In the genomic region with DNA sequence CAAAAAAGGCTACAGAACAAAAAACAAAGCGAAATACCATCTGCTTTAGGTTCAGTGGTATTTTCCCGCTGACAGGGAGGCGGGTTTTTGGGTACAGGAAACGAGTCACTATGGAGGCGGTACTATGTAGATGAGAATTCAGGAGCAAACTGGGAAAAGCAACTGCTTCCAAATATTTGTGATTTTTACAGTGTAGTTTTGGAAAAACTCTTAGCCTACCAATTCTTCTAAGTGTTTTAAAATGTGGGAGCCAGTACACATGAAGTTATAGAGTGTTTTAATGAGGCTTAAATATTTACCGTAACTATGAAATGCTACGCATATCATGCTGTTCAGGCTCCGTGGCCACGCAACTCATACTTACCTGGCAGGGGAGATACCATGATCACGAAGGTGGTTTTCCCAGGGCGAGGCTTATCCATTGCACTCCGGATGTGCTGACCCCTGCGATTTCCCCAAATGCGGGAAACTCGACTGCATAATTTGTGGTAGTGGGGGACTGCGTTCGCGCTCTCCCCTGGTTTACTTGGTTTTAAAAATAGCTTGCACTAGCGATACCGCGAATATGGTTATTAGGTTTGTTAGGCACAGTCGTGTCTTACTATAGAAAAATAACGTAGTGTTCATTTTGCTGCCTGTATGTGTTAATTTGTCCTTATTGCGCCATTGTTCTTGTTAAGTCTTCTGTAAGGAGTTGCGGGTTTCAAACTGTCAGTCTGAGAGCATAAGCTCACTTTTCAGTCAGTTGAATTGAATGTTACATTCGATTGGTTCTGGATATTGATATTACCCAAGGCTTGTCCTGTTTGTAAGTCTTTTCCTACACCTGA, we compare ENCODE assay signal across 8 mouse cellular contexts. TPM values are rescaled to one million over a fixed set of nuclear protein-coding genes. Genes with fewer than 3 reads are reported as not detected.
DNase-seq lines count a peak whose midpoint lies in the region; ATAC-seq lines count a peak whose summit lies in the region.

No protein-coding gene starts in this region.

- no peaks in the 10 kb centered on the region for H3K9me3 ChIP-seq in heart, embryonic 14.5 days (ENCODE audit: control insufficient read depth, low read length)
- H3K9me3 ChIP-seq in liver, embryonic 13.5 days (replicated peaks), result no peaks in the 10 kb centered on the region
- H3K9me3 ChIP-seq in stomach, embryonic 16.5 days (replicated peaks; ENCODE audit: control insufficient read depth, low read length), result no peaks in the 10 kb centered on the region

- H3K9ac ChIP-seq in heart, embryonic 14.5 days (ENCODE audit: low read length), result peak overlapping the region; percentile 72
- peak overlapping the region; percentile 71 for H3K9ac ChIP-seq in liver, embryonic 13.5 days
- peak overlapping the region; percentile 70 for H3K9ac ChIP-seq in stomach, embryonic 16.5 days (ENCODE audit: low read length)

- H3K4me2 ChIP-seq in heart, embryonic 14.5 days (ENCODE audit: low read length), result peak overlapping the region; percentile 73
- peak overlapping the region; percentile 62 for H3K4me2 ChIP-seq in liver, embryonic 13.5 days
- H3K4me2 ChIP-seq in stomach, embryonic 16.5 days (ENCODE audit: low read depth, low read length), result peak overlapping the region; percentile 75

- no peaks in the 10 kb centered on the region for H3K27me3 ChIP-seq in heart, embryonic 14.5 days (ENCODE audit: control insufficient read depth, insufficient read depth, low read length)
- H3K27me3 ChIP-seq in liver, embryonic 13.5 days, result no peaks in the 10 kb centered on the region
- no peaks in the 10 kb centered on the region for H3K27me3 ChIP-seq in stomach, embryonic 16.5 days (ENCODE audit: control insufficient read depth, insufficient read depth, low read length)

- DNase-seq in fat pad, adult 2 months (ENCODE audit: extremely low read depth, low read depth, low spot score), result peak; percentile 86
- peak; percentile 90 for DNase-seq in kidney, postnatal 14 days
- DNase-seq in liver, embryonic 13.5 days, result peak; percentile 85
- peak; percentile 75 for DNase-seq in neural tube, embryonic 10.5 days (ENCODE audit: extremely low spot score, low spot score)

- H3K4me3 ChIP-seq in brown adipose tissue, adult 24 weeks (ENCODE audit: insufficient read depth, low read depth, low read length), result peak overlapping the region; percentile 31; the same call in 1 of the 2 replicates
- H3K4me3 ChIP-seq in heart, embryonic 14.5 days (ENCODE audit: control insufficient read depth in 1 of 2, insufficient read depth in 1 of 2, low read depth in 1 of 2, low read length in 2 of 2), result peak overlapping the region; percentile 16 to 43; a peak in 3 of 4 replicates
- peak overlapping the region; percentile 48 for H3K4me3 ChIP-seq in liver, embryonic 13.5 days (replicated peaks)
- peak overlapping the region; percentile 50 for H3K4me3 ChIP-seq in stomach, embryonic 16.5 days (replicated peaks; ENCODE audit: low read length)

- 0 out of 2 replicates have a peak, but pooled peaks cover 2% of the 10 kb centered on the region for H3K4me1 ChIP-seq in brown adipose tissue, adult 24 weeks (ENCODE audit: control insufficient read depth, insufficient read depth, insufficient read length, low read length)
- peaks cover 2% of the 10 kb centered on the region in 2 experiments; a peak in 1 of 4 replicates for H3K4me1 ChIP-seq in heart, embryonic 14.5 days (ENCODE audit: control insufficient read depth in 2 of 2, insufficient read depth in 2 of 2, low read length in 2 of 2)
- peaks cover 42% of the 10 kb centered on the region for H3K4me1 ChIP-seq in liver, embryonic 13.5 days (replicated peaks)
- H3K4me1 ChIP-seq in stomach, embryonic 16.5 days (ENCODE audit: control insufficient read depth, insufficient read depth, low read length), result peaks cover 4% of the 10 kb centered on the region; the same call in 1 of the 2 replicates

- under 1% methylated on average over 26 of the region's 26 CpGs for WGBS in heart, embryonic 14.5 days
- under 1% methylated on average over 26 of the region's 26 CpGs for WGBS in liver, embryonic 13.5 days (ENCODE audit: insufficient replicate concordance)
- under 1% methylated on average over 26 of the region's 26 CpGs for WGBS in stomach, embryonic 16.5 days

- H3K36me3 ChIP-seq in heart, embryonic 14.5 days (ENCODE audit: control insufficient read depth, insufficient read depth, low read length), result no peaks in the 10 kb centered on the region
- no peaks in the 10 kb centered on the region for H3K36me3 ChIP-seq in liver, embryonic 13.5 days
- H3K36me3 ChIP-seq in stomach, embryonic 16.5 days (ENCODE audit: control insufficient read depth, insufficient read depth, low read length), result no peaks in the 10 kb centered on the region

- ATAC-seq in CD4-positive, CD25-positive, alpha-beta regulatory T cell, adult 4 months, result peak; percentile 72
- peak; percentile 75 for ATAC-seq in heart, embryonic 14.5 days (ENCODE audit: insufficient number of reproducible peaks, insufficient read depth, low FRiP score, low read depth)
- peak; percentile 72 for ATAC-seq in liver, embryonic 13.5 days (ENCODE audit: low read depth)
- ATAC-seq in stomach, embryonic 16.5 days (ENCODE audit: insufficient read depth, low FRiP score), result peak; percentile 85

- H3K27ac ChIP-seq in brown adipose tissue, adult 24 weeks (replicated peaks; ENCODE audit: low read depth, low read length), result 0 out of 2 replicates have a peak overlapping the region, but pooled peaks have one; percentile 9
- peak overlapping the region; percentile 53 to 80; a peak in 3 of 4 replicates for H3K27ac ChIP-seq in heart, embryonic 14.5 days (replicated peaks in 1 of 2; ENCODE audit: control insufficient read depth in 1 of 2, insufficient read depth in 1 of 2, low read depth in 2 of 2, low read length in 2 of 2)
- peak overlapping the region; percentile 74 for H3K27ac ChIP-seq in liver, embryonic 13.5 days
- peak overlapping the region; percentile 77 for H3K27ac ChIP-seq in stomach, embryonic 16.5 days (ENCODE audit: low read length)

RNA-seq across cellular contexts. Expression of a gene that starts 17.9 kb away (rescaled TPM):
- 1 to 10 TPM in 1 of 2 experiments, under 1 TPM in 1; 0.28 to 1.1 TPM for polyA plus RNA-seq in CD4-positive, CD25-positive, alpha-beta regulatory T cell, adult 4 months (2017; shearing (Covaris generic))
- polyA plus RNA-seq in brown adipose tissue, adult 24 weeks (2012; ENCODE audit: insufficient read depth, insufficient read length, missing spikeins), result not detected in 2 replicates
- polyA plus RNA-seq in heart, embryonic 14.5 days (2014; fragmentation: Nextera tagmentation; extraction: Ambion mirVana), result 0.28 and 0.38 TPM in 2 replicates
- 0.10 and 0.15 TPM in 2 replicates for polyA plus RNA-seq in liver, embryonic 13.5 days (2015; fragmentation: Nextera tagmentation; extraction: Ambion mirVana)
- 0.36 and 1.0 TPM in 2 replicates for polyA plus RNA-seq in stomach, embryonic 16.5 days (2015; fragmentation: Nextera tagmentation; extraction: Ambion mirVana)

RNA-seq across cellular contexts. Expression of a gene that starts 18.0 kb away (rescaled TPM):
- 1 to 10 TPM; 1.2 to 1.7 TPM for polyA plus RNA-seq in CD4-positive, CD25-positive, alpha-beta regulatory T cell, adult 4 months (2017; shearing (Covaris generic))
- polyA plus RNA-seq in brown adipose tissue, adult 24 weeks (2012; ENCODE audit: insufficient read depth, insufficient read length, missing spikeins), result 0.54 TPM in 1 of 2 replicates, not detected in the other
- 10.0 and 11.7 TPM in 2 replicates for polyA plus RNA-seq in heart, embryonic 14.5 days (2014; fragmentation: Nextera tagmentation; extraction: Ambion mirVana)
- polyA plus RNA-seq in liver, embryonic 13.5 days (2015; fragmentation: Nextera tagmentation; extraction: Ambion mirVana), result 5.0 and 5.6 TPM in 2 replicates
- 6.3 and 7.1 TPM in 2 replicates for polyA plus RNA-seq in stomach, embryonic 16.5 days (2015; fragmentation: Nextera tagmentation; extraction: Ambion mirVana)

Comparison
In these comparisons a context has a peak if more than half of its experiments do, and no peak if none do; other contexts are left out.
1. Peak in every context shown above with its lines: DNase-seq, ATAC-seq, H3K4me3 ChIP-seq and H3K27ac ChIP-seq.
2. H3K27ac ChIP-seq: peak in every context shown above with its lines; median percentile 77 in stomach, embryonic 16.5 days; 74 in liver, embryonic 13.5 days; 66 in heart, embryonic 14.5 days; 9 in brown adipose tissue, adult 24 weeks.